Mouse (Mus musculus) urinary bladder, adult 18-20 months (tissue): ENCODE data around the gene Mdga1.
"Not testable (repeated sequence)": the region's sequence is repeated elsewhere in the genome, so short reads cannot be mapped to it uniquely, and the experiment has no call there.

ENCODE experiments used
- DNase-seq, 2 experiments: peaks; one replicate each; pipeline ENCODE4 v3.0.0; 2022; ENCODE audit warnings: low spot score in 2 of 2, mixed read lengths in 2 of 2

The Mdga1 gene

GRCm38 (mm10) chr17:29799398-29800095 lies 170.3 kb downstream of the Mdga1 start:
- no peak for DNase-seq

GRCm38 (mm10) chr17:29798151-29798550 lies 171.7 kb downstream of the Mdga1 start:
- DNase-seq, result no peak

- no peak for DNase-seq
Measured at GRCm38 (mm10) chr17:29796787-29797186, 173.1 kb downstream of the Mdga1 start.

- peak; percentile 48 to 69 for DNase-seq
Measured at GRCm38 (mm10) chr17:29796086-29796485, 173.8 kb downstream of the Mdga1 start.

GRCm38 (mm10) chr17:29795050-29795770 lies 174.7 kb downstream of the Mdga1 start:
- DNase-seq, result no peak

- no peak for DNase-seq
Measured at GRCm38 (mm10) chr17:29791531-29792050, 178.3 kb downstream of the Mdga1 start.

- no peak for DNase-seq
Measured at GRCm38 (mm10) chr17:29790231-29790740, 179.6 kb downstream of the Mdga1 start.

GRCm38 (mm10) chr17:29789715-29790114 lies 180.2 kb downstream of the Mdga1 start:
- DNase-seq, result no peak

- DNase-seq, result no peak
Measured at GRCm38 (mm10) chr17:29788573-29788972, 181.3 kb downstream of the Mdga1 start.

- no peak for DNase-seq
Measured at GRCm38 (mm10) chr17:29784820-29785219, 185.1 kb downstream of the Mdga1 start.

- DNase-seq, result not testable (repeated sequence)
Measured at GRCm38 (mm10) chr17:29781472-29781871, 188.4 kb downstream of the Mdga1 start.

GRCm38 (mm10) chr17:29778021-29778420 lies 191.9 kb downstream of the Mdga1 start:
- no peak for DNase-seq
